Mouse (Mus musculus): ENCODE results near the gene Mettl7a1. TPM values are rescaled to one million over a fixed set of nuclear protein-coding genes. Genes with fewer than 3 reads are reported as not detected.
"Not testable (repeated sequence)": the region's sequence is repeated elsewhere in the genome, so short reads cannot be mapped to it uniquely, and the experiment has no call there.

Gene Mettl7a1
- polyA plus RNA-seq, 1 experiment: 101 TPM

DNA sequence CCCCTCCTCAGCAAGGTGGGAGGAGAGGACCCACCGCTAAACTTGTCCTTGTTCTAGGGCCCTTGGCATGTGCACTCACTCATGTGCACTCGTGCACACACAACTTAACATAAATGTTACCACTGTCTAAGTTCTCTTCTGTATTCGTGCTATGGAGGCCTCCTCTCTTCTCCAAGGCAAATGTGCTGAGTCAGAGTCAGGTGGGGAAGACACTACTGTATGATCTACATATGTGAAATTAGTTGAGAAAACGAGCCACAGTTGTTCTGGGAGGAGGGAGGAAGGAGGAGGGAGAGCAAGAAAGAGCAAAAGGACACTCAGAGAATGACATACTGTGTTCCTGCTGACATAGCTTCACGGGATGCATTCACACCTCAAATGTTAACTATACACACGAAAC, 3.4 kb upstream of the Mettl7a1 start:
- no peak for DNase-seq (ENCODE audit: low spot score)

DNA sequence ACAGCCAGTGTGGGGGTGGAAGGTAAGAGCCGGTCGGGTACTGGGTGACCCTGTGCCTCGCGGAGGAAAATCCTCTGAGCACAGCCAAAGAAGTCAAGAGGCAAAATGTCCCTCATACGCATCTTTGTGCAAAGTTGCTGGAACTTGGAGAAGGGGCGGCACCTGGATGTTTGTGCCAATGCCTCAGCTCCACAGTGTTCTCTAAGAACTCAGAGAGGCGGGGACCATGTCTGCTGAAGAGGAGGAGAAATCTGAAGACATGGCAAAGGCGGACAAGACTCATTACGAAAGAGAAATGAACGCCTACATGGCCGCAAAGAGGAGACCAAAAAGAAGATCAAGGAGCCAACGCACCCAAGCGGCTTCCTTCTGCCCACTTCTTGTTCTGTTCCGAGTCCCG, 2.4 kb upstream of the Mettl7a1 start:
- DNase-seq (ENCODE audit: low spot score): no peak

DNA sequence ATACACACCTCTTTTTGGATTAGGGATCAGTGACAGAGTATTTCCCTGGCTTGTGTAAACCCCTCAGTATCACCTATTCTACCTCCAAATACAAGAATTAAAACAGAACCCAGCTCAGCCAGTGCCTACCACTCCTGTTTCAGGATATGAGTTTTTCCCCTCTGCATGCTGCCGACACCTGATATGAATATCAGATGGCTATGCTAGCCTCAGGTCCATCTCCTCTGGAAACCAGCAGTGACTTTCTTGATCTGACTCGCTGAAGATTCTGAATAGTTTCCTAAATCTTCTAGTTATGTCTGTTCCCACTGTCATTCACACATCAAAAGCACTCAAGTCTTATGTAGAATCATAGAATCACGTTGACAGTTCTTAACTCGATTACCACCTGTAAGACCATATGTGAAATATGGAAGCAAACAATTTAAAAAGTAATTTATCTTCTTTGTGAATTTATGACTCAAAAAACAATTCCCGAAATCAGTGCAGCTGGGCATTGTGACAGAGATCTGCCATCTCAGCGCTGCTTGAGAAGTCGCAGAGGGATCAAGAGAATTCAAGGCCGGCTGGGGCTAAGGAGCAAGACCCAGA, 417 bp upstream of the Mettl7a1 start:
- DNase-seq (ENCODE audit: low spot score): no peak

DNA sequence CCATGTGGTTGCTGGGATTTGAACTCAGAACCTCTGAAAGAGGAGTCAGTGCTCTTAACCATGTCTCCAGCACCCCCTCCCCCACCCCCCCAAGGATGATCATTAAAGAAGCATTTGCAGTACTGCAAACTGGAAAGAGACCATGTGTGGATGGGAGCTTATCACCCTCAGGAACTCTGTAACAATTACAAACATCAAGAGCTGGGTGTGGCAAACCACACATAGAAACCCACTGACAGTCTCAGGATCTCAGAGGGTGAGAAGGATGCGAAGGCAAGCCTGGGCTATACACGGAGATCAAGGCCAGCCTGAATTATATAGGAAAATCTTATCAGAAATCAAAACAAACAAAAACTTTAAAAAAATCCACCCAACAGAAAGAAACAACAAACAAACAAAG, 2.3 kb downstream of the Mettl7a1 start:
- no peak for DNase-seq (ENCODE audit: low spot score)

DNA sequence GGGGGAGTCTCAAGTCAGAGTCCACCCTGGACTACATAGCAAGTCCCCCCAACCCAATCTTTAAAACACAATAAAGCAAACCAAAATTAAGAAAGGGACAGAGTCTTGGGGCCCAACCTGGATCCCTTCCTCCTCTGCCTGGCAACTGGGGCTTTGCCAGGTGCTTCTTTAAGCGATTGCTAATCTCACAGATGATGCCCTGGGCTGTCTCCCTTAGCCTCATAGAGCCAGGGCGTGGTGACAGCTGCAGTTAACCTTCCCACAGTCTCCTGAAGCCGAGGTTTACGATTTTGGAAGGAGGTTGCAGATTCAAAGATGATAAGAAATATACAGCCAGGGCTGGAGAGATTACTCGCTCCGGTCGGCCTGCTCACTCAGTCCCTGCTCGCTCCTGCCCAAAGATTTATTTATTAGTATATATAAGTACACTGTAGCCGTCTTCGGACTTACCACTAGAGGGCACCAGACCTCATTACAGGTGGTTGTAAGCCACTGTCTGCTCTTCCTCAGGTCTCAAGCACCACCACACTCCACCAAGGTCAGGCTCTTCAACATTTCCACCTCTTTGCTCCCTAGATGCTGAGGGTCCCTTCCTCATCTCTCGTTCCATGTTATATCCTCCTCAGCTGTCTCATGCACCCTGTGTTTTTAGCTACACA, 3.6 kb downstream of the Mettl7a1 start:
- DNase-seq (ENCODE audit: low spot score): not testable (repeated sequence)

DNA sequence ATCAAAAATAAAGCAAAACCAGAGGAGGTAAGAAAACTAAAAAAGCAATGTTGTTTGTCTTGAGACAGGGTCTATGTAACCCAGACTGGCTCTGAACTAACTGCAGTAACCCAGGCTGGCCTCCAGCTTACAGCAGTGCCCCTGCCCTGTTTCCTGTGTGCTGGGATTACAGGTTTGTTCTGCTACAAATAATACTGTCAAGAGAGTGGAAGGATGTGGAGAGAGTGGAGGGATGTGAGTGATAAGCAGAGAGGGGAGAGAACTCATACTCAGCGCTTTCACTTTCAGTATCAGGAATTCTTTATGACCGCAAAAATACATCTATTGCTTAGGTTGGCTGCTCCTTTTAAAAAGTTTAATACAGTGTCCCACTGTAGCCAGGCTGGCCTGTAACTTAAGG, 8.4 kb downstream of the Mettl7a1 start:
- DNase-seq (ENCODE audit: low spot score): no peak

DNA sequence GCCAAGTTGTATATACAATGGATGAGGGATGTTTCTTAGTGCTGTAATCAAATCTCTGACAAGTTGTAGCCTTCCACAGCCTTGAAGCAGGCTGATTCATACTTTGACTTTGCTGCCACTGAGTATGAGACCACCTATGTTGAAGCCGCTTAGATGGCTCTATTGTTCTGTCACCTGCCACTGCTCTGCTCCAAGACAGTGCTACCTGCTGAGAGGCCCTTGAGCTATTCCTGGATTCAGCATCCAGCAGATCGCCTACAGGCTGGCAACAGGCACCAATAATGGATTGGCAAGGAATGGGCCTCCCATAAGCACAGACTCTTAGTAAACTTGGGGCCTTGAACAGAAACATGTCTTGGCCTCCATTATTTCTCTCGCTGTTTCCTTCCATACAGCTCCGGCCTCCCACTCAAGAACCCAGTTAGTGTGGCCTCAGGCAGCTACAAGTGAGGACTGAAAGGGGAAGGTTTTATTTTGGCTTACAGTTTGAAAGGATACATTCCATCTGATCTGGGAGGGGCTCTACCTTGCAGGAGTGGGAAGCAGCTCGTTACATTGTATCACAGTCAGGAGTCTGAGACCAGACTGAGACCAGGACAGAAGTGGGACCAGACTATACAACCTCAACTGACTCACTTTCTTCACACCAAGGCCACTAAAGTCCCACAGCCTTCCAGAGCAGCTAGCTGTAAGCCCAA, 10.7 kb downstream of the Mettl7a1 start:
- DNase-seq (ENCODE audit: low spot score): no peak

DNA sequence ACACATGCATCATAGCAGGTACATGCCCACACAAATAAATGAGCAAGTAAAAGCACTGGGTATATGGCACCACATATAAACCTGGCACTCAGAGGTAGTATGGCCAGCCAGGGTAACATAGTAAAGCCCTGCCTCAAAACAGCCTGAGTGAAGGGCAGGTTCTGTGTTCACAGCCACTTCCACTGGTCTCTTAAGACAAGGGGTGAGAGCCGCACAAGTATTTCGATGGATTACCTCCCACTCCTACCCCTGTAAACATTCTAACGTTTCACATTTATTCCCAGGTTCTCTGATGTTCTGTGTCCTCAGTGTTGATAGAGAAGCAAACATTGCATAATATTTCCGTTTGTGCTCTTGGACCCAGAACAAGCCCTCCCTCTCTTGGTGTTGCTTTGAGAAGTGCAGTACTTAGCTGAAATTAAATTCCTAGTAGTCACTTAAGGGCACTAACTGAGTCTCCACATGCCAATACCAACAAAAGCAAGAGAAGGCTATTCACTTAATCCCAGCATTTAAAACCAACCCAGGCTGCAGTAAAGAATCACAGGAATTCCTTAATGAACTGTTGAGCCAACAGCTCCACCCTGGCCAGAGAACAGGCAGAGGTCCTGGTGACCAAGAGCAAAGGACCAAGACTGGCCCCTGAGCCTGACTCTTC, 14.2 kb downstream of the Mettl7a1 start:
- DNase-seq (ENCODE audit: low spot score): not testable (repeated sequence)

DNA sequence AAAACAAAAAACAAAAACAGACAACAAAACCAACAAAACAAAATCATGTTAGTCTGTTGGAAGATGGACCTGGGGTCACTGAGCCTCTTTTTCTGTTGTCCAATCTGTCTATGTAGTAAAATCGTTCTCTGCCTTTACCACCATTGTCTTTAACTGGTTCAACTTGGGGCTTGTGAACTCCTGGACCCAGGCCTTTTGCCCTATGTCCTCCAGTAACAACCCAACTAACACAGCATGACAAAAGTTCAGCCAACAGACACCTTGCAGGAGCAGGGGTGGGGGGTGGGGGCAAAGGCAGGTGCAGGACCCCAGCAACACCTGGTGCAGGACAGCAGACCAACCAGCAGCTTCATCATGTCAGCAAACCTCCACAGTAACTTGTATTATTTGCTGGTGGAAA, 15.9 kb downstream of the Mettl7a1 start:
- no peak for DNase-seq (ENCODE audit: low spot score)

DNA sequence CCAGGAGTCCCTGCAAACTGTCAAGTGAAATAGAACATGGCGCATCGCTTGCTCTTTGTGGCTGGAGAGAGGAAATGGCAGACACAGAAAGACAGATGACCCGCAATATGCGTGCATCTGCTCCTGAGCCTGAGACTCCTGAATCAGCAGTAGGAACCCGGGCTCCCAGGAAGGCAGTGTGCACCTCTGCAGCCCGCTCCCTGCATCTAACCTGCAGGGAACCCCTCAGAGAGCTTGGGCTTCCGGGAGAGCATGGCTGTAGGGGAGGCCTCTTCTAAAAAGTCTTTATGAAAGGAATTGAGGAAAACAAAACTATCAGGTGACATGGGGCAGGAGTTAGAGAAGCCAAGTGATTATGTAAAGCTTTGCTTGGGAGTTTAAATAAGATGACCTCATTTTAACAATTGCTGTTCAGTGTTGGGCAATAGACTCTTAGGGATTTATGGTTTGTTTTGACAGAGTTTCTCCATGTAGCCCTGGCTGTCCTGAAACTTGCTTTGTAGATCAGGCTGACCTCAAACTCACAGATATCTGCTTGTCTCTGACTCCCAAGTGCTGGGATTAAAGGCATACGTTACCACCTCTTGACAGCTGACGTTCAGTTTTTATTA, 16.5 kb downstream of the Mettl7a1 start:
- no peak for DNase-seq (ENCODE audit: low spot score)

DNA sequence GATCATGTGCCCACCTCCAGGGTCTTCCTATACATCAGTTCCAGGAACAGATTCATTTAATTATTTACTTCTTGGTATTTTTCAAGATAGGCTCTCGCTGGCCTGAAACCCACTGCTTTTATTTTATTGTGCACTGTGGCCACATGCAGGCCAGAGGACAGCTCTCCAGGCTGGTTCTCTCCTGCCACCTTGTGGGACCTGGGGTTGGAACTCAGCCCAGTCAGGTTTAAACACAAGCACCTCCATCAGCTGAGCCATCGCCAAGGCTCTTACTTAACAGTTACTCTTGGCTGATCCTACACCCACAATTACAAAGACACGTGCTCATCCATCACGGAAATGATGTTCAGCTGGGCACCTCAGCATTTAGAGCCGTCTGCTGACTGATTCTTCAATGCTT, 17.2 kb downstream of the Mettl7a1 start:
- peak; percentile 31 for DNase-seq (ENCODE audit: low spot score)

DNA sequence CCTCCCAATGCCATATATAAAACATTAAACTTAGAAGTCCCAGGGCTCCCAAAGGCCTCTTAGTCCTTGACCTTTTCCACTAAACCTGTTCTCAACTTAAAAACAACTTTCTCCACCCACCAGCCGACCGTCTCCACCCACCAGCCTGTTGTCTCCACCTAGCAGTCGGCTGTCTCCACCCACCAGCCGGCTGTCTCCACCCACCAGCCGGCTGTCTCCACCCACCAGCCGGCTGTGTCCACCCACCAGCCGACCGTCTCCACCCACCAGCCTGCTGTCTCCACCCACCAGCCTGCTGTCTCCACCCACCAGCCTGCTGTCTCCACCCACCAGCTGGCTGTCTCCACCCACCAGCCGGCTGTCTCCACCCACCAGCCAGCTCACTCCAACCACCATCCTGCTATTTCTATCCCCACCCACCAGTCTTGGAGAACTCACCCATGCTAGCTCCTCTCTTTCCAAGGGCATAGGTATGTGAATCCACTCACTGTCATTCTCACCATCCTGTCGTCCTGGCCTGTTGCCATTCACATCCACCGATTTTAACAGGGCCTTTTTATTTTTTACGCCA, 20.2 kb downstream of the Mettl7a1 start:
- DNase-seq (ENCODE audit: low spot score): no peak

DNA sequence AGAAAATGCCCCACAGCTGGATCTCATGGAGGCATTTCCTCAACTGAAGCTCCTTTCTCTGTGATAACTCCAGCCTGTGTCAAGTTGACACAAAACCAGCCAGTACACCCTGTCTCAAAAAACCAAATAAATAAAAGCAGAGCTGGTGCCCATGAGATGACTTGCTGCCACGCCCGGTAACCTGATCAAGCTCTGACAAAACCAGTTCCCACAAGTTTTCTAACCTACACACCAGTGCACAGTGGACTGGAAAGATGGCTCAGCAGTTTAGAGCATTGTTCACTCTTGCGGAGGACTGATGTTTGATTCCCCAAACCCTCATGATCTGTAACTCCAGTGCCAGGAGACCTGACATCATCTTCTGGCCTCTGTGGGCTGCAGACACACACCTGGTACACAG, 21.3 kb downstream of the Mettl7a1 start:
- no peak for DNase-seq (ENCODE audit: low spot score)

DNA sequence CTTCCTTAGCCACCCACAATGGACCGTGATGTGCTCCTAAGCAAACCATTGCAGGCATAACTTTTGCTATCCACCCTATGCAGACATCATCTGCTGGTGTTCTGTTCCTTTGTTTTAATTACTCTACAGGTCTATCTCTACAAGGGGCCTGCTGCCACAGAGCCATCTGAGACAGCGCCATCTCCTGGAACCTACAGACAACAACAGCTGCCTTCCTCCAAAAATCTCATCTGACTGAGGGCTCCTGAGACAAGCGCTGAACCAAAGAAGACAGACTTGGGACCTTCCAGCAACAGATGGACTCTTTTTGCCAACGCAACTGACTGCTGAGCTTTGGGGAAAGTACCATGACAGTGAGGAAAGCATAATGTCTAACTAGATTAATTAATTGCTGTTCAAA, 24.1 kb downstream of the Mettl7a1 start:
- not testable (repeated sequence) for DNase-seq (ENCODE audit: low spot score)

DNA sequence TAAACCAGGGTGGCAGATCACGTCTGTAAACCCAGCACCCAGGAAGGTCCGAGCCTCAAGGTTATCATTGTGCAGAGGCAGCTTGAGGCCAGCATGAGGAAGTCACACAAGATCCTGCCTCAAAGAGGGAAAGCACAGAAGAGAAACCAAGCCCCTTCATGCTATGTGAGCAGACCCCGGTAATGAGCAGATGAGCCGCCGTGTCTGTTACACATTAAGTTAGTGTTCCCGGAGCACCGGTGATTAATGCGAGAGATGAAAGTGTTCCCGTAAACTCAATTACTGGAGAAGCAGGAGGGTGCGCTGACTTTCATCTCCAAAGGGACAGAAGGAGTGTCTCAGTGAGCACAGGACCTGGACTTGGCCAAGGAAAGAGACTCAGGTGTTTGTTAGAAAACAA, 25.4 kb downstream of the Mettl7a1 start:
- DNase-seq (ENCODE audit: low spot score): not testable (repeated sequence)

DNA sequence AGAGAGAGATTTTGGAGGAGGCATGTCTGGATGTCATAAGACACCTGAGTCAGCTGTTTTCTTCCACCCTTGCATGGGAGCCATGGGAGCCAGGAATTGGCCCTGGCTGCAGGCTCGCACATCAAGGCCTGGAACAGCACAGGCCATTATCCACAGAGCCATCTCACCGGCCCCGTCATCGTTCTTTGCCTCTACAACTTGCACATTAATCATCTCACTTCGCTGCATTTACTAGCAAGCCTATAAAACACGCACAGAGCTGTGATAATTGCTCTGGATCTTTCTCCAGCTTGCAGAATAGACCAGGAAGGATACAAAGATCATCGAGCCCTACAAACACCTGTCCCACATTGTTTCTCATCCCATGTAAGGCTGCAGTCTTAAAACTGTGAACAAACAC, 26.8 kb downstream of the Mettl7a1 start:
- no peak for DNase-seq (ENCODE audit: low spot score)

DNA sequence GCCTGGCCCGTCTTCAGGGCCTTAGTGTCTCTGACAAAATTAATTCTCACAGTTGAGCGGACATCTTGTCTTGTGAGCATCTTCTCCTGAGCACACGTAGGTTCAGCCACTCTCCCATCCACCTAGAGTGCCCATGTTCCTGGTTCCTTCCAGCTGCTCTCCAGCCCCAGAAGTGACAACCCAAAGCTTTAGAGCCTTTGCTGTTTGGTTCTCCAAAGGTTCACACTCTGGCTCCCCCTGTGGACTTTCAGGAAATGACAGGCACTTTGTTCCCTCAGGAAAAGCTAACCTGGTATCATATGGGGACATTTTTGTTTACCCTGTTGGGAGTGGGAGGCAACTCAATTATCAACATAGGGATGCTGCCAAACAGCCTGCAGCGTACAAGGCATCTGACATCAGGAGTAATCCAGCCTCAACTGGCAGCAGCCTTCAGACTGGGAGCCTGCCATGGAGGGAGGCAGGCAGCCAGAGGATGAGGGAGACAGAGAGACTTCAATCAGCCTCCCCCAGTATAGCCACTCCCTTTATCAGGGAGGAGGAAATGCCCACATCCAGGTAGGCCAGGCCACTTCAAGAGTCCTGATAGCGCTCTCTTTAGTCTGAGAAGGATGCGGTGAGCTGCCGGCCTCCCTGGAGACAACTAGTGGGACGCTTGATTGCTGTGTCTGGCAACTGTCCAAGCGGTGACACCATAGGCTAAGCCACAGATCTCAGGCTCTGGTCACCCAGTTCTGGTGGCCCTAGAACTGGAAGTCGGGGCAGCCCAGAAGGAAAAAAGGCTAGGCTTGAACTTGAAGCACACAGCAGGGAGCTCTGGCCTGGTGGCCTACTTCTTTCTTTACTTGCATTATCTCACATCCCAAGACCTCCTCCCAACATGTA, 28.4 kb downstream of the Mettl7a1 start:
- DNase-seq (ENCODE audit: low spot score): not testable (repeated sequence)

DNA sequence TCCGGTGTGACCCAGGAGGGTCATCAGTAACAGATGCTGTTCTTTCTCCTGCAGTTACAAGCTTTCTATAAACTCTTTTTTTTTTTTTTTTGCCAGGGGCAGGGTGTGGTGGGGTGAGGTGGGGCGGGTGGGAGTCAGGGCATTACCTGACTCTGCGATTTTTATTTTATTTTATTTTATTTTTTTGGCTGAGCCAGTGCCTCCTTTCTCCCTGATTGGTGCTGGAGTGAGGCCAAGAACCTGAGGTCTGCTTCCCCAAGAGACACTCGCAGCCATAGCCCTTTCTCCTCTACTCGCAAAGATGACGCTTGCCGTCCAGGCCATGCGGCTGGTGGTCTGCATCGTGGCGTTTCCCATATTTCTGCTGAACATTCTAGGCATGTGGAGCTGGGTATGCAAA, 30.7 kb downstream of the Mettl7a1 start, which contains the start of gene Mettl7a3:
Gene Mettl7a3 (plus strand): TSS at position 301 of the 400 bp plus-strand sequence.
- DNase-seq (ENCODE audit: low spot score): no peak

DNA sequence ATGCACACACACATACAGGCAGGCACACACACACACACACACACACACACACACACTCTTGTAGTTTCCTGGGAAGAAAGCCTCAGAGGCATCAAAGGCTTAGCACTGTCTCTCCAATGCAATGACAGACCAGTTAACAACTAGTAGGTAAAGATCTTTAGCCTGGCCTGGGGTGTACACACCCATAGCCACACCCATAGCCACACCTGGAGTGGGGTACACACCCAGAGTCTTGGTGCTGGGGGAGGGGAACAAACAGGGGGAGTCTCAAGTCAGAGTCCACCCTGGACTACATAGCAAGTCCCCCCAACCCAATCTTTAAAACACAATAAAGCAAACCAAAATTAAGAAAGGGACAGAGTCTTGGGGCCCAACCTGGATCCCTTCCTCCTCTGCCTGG, 33.4 kb downstream of the Mettl7a1 start:
- not testable (repeated sequence) for DNase-seq (ENCODE audit: low spot score)

DNA sequence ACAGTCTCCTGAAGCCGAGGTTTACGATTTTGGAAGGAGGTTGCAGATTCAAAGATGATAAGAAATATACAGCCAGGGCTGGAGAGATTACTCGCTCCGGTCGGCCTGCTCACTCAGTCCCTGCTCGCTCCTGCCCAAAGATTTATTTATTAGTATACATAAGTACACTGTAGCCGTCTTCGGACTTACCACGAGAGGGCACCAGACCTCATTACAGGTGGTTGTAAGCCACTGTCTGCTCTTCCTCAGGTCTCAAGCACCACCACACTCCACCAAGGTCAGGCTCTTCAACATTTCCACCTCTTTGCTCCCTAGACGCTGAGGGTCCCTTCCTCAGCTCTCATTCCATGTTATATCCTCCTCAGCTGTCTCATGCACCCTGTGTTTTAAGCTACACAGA, 33.9 kb downstream of the Mettl7a1 start:
- DNase-seq (ENCODE audit: low spot score): not testable (repeated sequence)
